17 mouse cellular contexts compared by ENCODE assay signal in genomic region chr8:120560535-120560934, GRCm38 (mm10). TPM values are rescaled to one million over a fixed set of nuclear protein-coding genes. Genes with fewer than 3 reads are reported as not detected.
DNase-seq lines count a peak whose midpoint lies in the region; ATAC-seq and TF ChIP-seq lines count a peak whose summit lies in the region.
"Had no signal": no experiment of that assay in that cellular context is flagged by ENCODE, and none has a peak within 500 bp of the region (broad histone marks: within the 10 kb centered on the region; RNA-seq: fewer than 3 reads in every experiment).

No protein-coding gene starts in this region.

- 0 out of 2 replicates have a peak overlapping the region, but pooled peaks have one; percentile 3 for H3K9ac ChIP-seq in heart, embryonic 12.5 days
- H3K9ac ChIP-seq in heart, adult 2 months (ENCODE audit: low read depth, low read length): no peak overlapping the region
- H3K9ac ChIP-seq in midbrain, postnatal 0 days (replicated peaks; ENCODE audit: low read length, poor library complexity, severe bottlenecking): no peak overlapping the region
- peak overlapping the region; percentile 42; the same call in 1 of the 2 replicates for H3K9ac ChIP-seq in hindbrain, embryonic 14.5 days
- H3K9ac ChIP-seq: embryonic facial prominence, embryonic 12.5 days had no signal

- TF ChIP-seq EP300 in heart, adult 2 months (IDR thresholded peaks at IDR 0.05; ENCODE audit: insufficient read depth, low read depth, low read length): no peak

- no peak for TF ChIP-seq CTCF in heart, adult 2 months (IDR thresholded peaks at IDR 0.05)
- TF ChIP-seq CTCF in midbrain, postnatal 0 days (IDR thresholded peaks at IDR 0.05): no peak

- no peak for TF ChIP-seq POLR2A in heart, adult 2 months (IDR thresholded peaks at IDR 0.05; ENCODE audit: insufficient read depth, low read depth, low read length)

- no peak for DNase-seq in heart, adult 2 months
- DNase-seq in midbrain, embryonic 10.5 days (ENCODE audit: low spot score): no peak
- DNase-seq in midbrain, postnatal 0 days (ENCODE audit: low spot score): no peak
- DNase-seq in hindbrain, embryonic 14.5 days (ENCODE audit: low spot score): no peak
- peak; percentile 55 for DNase-seq in skeletal muscle tissue, adult 2 months (ENCODE audit: low read depth, low spot score)
- no peak for DNase-seq in kidney, adult 11 months
- no peak for DNase-seq in adipocyte (ENCODE audit: low spot score)
- DNase-seq: cerebellum, adult 11-12 months; heart, adult 11 months; heart, postnatal 4 days; kidney, postnatal 4 days; lung, postnatal 4 days; thymus, postnatal 36 days had no signal

- H3K79me2 ChIP-seq in heart, adult 2 months (replicated peaks; ENCODE audit: control insufficient read depth, insufficient read depth, low read length): no peaks in the 10 kb centered on the region; the same call in 1 of the 2 replicates

- no peak overlapping the region for H3K27ac ChIP-seq in heart, embryonic 12.5 days (ENCODE audit: poor library complexity, severe bottlenecking)
- H3K27ac ChIP-seq in heart, adult 2 months: no peak overlapping the region
- H3K27ac ChIP-seq in midbrain, embryonic 10.5 days (replicated peaks): peak overlapping the region; percentile 76
- H3K27ac ChIP-seq in midbrain, postnatal 0 days (ENCODE audit: low read depth, low read length): no peak overlapping the region
- H3K27ac ChIP-seq in hindbrain, embryonic 14.5 days: 0 out of 2 replicates have a peak overlapping the region, but pooled peaks have one; percentile 64
- H3K27ac ChIP-seq: embryonic facial prominence, embryonic 12.5 days had no signal

- peaks cover 17% of the 10 kb centered on the region for H3K36me3 ChIP-seq in heart, embryonic 12.5 days
- H3K36me3 ChIP-seq in heart, adult 2 months (ENCODE audit: control insufficient read depth, insufficient read depth, low read length): peaks cover 2% of the 10 kb centered on the region; the same call in 1 of the 2 replicates
- peaks cover 46% of the 10 kb centered on the region for H3K36me3 ChIP-seq in midbrain, embryonic 10.5 days
- peaks cover 6% of the 10 kb centered on the region; the same call in 1 of the 2 replicates for H3K36me3 ChIP-seq in midbrain, postnatal 0 days (ENCODE audit: insufficient read depth, low read length)
- H3K36me3 ChIP-seq in hindbrain, embryonic 14.5 days (replicated peaks; ENCODE audit: control insufficient read depth, insufficient read depth): no peaks in the 10 kb centered on the region; the same call in 1 of the 2 replicates
- H3K36me3 ChIP-seq: embryonic facial prominence, embryonic 12.5 days had no signal

- ATAC-seq in heart, embryonic 12.5 days (ENCODE audit: insufficient number of reproducible peaks, low FRiP score): no peak
- no peak for ATAC-seq in midbrain, postnatal 0 days (ENCODE audit: low FRiP score)
- ATAC-seq in hindbrain, embryonic 14.5 days (ENCODE audit: low FRiP score): no peak
- ATAC-seq: intestine, postnatal 0 days had no signal

- H3K4me3 ChIP-seq in heart, embryonic 12.5 days: no peak overlapping the region
- no peak overlapping the region for H3K4me3 ChIP-seq in heart, adult 2 months
- no peak overlapping the region; the same call in 1 of the 2 replicates for H3K4me3 ChIP-seq in midbrain, embryonic 10.5 days
- H3K4me3 ChIP-seq in midbrain, postnatal 0 days (ENCODE audit: low read depth, low read length): no peak overlapping the region
- no peak overlapping the region for H3K4me3 ChIP-seq in hindbrain, embryonic 14.5 days (replicated peaks; ENCODE audit: low read length)
- H3K4me3 ChIP-seq: embryonic facial prominence, embryonic 12.5 days; limb, embryonic 12.5 days had no signal

- H3K4me1 ChIP-seq in heart, embryonic 12.5 days (replicated peaks): peaks cover 99% of the 10 kb centered on the region
- H3K4me1 ChIP-seq in heart, adult 2 months (ENCODE audit: control insufficient read depth, insufficient read depth, low read length): peaks cover 16% of the 10 kb centered on the region
- peaks cover 100% of the 10 kb centered on the region for H3K4me1 ChIP-seq in midbrain, embryonic 10.5 days
- peaks cover 50% of the 10 kb centered on the region for H3K4me1 ChIP-seq in midbrain, postnatal 0 days (ENCODE audit: insufficient read depth, low read length)
- H3K4me1 ChIP-seq in hindbrain, embryonic 14.5 days (replicated peaks; ENCODE audit: control insufficient read depth, insufficient read depth, low read length): peaks cover 98% of the 10 kb centered on the region

- no peak overlapping the region for H3K4me2 ChIP-seq in heart, embryonic 12.5 days
- no peak overlapping the region for H3K4me2 ChIP-seq in midbrain, postnatal 0 days (ENCODE audit: low read depth, low read length, poor library complexity, severe bottlenecking)
- no peak overlapping the region for H3K4me2 ChIP-seq in hindbrain, embryonic 14.5 days (replicated peaks)
- H3K4me2 ChIP-seq: embryonic facial prominence, embryonic 12.5 days had no signal

- no peaks in the 10 kb centered on the region for H3K9me3 ChIP-seq in heart, embryonic 12.5 days (replicated peaks)
- H3K9me3 ChIP-seq in midbrain, embryonic 10.5 days (replicated peaks): no peaks in the 10 kb centered on the region
- no peaks in the 10 kb centered on the region for H3K9me3 ChIP-seq in midbrain, postnatal 0 days (ENCODE audit: low read length)
- H3K9me3 ChIP-seq in hindbrain, embryonic 14.5 days (ENCODE audit: control insufficient read depth, low read length): no peaks in the 10 kb centered on the region
- H3K9me3 ChIP-seq: embryonic facial prominence, embryonic 12.5 days; limb, embryonic 12.5 days had no signal

- WGBS in heart, embryonic 12.5 days: 80% methylated on average over 5 of the region's 5 CpGs
- WGBS in heart, adult 2 months: 88% methylated on average over 5 of the region's 5 CpGs
- 76% methylated on average over 5 of the region's 5 CpGs for WGBS in midbrain, embryonic 10.5 days
- 67% methylated on average over 5 of the region's 5 CpGs for WGBS in midbrain, postnatal 0 days
- WGBS in hindbrain, embryonic 14.5 days: 81% methylated on average over 5 of the region's 5 CpGs

- intact Hi-C loops in heart, adult 2 months (cut with DNase I): no loop called here

- no peaks in the 10 kb centered on the region for H3K27me3 ChIP-seq in heart, embryonic 12.5 days (replicated peaks)
- H3K27me3 ChIP-seq in heart, adult 2 months (ENCODE audit: control insufficient read depth, insufficient read depth, low read length): no peaks in the 10 kb centered on the region
- peaks cover 7% of the 10 kb centered on the region; the same call in 1 of the 2 replicates for H3K27me3 ChIP-seq in midbrain, embryonic 10.5 days (ENCODE audit: low read depth, poor library complexity, severe bottlenecking)
- H3K27me3 ChIP-seq in midbrain, postnatal 0 days (ENCODE audit: insufficient read depth, low read length): no peaks in the 10 kb centered on the region
- no peaks in the 10 kb centered on the region for H3K27me3 ChIP-seq in hindbrain, embryonic 14.5 days (ENCODE audit: control insufficient read depth, insufficient read depth, low read length)
- H3K27me3 ChIP-seq: embryonic facial prominence, embryonic 12.5 days had no signal

RNA-seq across cellular contexts. Expression of gene Gins2, which starts 28.6 kb away (rescaled TPM):
- polyA plus RNA-seq in heart, embryonic 12.5 days (2016; fragmentation: Nextera tagmentation; extraction: Ambion mirVana): 63.4 and 66.8 TPM in 2 replicates
- total RNA-seq in heart, adult 2 months (2021): 1 to 10 TPM; 1.1 to 1.5 TPM
- polyA plus RNA-seq in heart, adult 2 months (2012; rRNA removed): 1.3 and 1.4 TPM in 2 replicates
- polyA plus RNA-seq in midbrain, embryonic 10.5 days (2016; fragmentation: Nextera tagmentation; extraction: Ambion mirVana): 162 and 192 TPM in 2 replicates
- 5.8 and 18.1 TPM in 2 replicates for total RNA-seq in midbrain, postnatal 0 days (2014; rRNA removed)
- 8.4 and 11.3 TPM in 2 replicates for polyA plus RNA-seq in midbrain, postnatal 0 days (2015; fragmentation: Nextera tagmentation; extraction: Ambion mirVana)
- polyA plus RNA-seq in hindbrain, embryonic 14.5 days (2014; fragmentation: Nextera tagmentation; extraction: Ambion mirVana): 17.5 and 18.2 TPM in 2 replicates

Comparison
In these comparisons a context has a peak if more than half of its experiments do, and no peak if none do; other contexts are left out.
1. H3K27ac ChIP-seq: peak in midbrain, embryonic 10.5 days (single experiment) and hindbrain, embryonic 14.5 days (single experiment); none in heart, embryonic 12.5 days (single experiment), heart, adult 2 months (single experiment) and midbrain, postnatal 0 days (single experiment).
2. H3K9ac ChIP-seq: peak in heart, embryonic 12.5 days (single experiment) and hindbrain, embryonic 14.5 days (single experiment); none in heart, adult 2 months (single experiment) and midbrain, postnatal 0 days (single experiment).